Mouse (Mus musculus): ENCODE measurements around the gene Gorab.

Gorab gene

DNA sequence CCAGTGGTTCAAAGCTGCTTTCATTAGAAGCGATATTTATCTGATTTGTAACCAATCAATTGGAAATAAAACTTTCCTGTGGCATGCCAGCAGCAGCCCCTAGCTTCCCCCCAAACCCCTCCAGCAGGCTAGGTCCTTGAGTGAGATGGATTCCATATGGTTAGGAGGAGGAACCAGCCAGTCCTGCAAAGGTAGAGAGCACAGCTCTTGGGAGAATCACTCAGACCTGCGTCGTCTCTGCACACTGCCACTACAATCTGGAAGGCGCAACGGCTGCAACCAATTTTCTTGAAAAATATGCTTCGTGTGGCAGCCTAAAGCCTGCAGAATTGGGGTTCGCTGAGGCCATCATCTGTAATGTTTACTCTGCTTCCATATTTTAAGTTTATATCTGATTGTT lies 45.3 kb downstream of the Gorab start:
- no peak for DNase-seq (ENCODE audit: extremely low spot score, low read depth, low spot score)

DNA sequence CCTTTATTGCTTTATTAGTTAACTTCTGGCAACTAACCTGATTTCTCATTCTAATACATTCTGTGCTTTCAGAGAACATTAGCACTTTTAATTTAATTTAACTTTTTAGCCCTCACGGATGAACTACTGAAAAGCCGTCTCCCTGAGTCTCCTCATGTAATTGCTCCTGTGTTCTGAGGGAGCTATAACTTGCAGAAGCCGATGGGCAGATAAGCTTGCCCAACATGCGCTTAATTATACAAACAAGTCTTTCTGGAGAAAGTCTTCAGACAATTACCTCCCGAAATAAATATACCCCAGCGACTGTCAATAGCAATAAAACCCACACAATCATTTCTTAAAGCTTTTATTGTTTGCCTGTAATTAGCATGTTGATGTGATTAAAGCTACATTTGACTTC lies 45.7 kb downstream of the Gorab start:
- no peak for DNase-seq (ENCODE audit: extremely low spot score, low read depth, low spot score)

DNA sequence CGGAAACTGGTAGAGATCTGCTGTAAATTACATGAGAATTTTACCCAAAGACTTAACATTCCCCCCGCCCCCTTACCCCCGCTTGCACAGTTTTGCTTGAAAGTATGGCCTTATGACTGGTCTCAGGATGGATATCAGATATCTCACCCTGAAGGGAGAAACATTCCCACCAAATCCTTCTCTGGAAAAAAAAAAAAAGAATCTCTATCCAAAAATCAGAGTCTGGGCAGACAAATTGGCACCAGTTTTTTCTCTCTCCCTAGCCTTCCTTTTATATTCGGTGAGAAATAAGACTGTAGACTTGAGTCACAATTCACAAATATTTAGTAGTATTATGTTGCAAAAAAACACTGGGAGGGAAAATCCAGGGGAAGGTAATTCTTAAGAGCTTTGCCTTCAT lies 47.3 kb downstream of the Gorab start:
- DNase-seq (ENCODE audit: extremely low spot score, low read depth, low spot score), result no peak

DNA sequence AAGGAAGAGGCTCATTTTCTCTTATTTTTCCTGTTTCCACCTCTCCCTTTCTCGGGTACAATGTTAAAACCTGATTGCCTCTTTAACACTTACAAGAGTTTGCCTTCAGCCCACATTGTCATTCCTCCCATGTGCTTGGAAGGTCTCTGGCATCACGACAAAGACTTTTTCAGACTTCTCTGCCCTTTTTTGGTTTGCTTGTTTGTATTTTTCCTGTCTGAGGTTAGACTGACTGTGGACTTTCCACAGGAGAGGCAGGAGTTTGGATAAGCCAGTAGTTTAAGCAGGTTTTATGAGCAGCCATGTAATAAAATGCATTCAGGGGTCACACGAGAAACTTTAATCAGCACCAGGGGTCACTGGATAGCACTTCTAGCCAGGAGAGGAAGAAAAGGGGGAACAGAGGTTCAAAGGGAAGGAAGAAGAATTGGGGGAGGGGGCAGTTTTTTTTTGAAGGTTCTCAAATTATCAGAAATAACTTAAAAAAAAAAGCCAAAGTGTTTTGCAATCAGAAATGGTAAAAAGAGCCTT lies 47.8 kb downstream of the Gorab start:
- DNase-seq (ENCODE audit: extremely low spot score, low read depth, low spot score), result peak; percentile 85

DNA sequence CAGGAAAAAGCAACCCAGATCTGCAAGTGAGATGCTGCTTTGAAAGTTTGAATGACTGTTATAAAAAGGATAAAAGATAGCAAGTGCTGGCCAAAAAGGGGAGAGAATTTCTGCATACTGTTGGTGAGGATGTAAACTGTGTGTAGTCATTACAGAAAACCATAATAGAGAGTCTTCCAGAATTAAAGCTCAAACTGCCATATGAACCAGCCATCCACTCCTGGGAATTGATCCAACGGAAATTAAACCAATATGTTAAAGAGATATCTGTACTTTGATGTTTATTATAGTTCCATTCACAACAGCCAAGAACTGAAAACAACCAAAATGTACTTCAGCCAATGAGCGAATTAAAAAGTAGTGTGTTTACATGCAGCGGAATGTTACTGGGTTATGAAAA lies 52.5 kb downstream of the Gorab start:
- DNase-seq (ENCODE audit: extremely low spot score, low read depth, low spot score), result no peak

DNA sequence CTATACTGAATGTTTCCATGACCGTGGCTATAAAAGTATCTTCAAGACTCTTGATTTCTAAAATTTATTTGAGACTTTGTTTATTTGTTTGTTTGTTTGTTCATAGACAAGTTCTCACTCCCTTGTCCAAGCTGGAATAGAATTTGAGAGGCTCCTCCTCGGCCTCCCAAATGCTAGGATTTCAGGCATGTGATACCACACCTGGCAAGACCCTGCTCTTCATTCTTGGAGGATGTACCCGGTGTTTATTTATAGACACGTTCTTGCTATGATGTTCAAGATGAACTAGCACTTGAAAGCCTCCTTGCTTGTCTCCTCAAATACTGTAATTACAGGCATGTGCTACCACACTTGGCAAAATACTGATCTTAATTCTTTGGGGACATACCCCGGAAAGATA lies 57.9 kb downstream of the Gorab start:
- no peak for DNase-seq (ENCODE audit: extremely low spot score, low read depth, low spot score)

DNA sequence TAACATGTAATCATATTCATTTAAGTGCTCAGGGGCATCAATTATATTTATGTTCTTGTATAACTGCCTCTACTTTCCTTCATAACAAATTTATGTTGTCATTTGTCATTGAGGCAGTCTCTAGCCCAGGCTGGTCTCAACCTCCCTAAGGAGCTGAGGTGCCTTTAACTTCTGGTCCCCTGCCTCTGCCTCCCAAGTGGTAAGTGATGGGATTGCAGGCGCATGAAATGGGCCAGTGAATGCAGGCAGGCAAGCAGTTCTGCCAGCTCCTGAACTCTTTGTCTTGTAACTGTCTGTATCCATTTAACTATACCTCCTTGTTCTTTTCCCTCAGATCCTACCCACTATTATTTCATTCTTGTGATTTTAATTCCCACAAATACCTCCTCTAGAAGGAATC lies 58.5 kb downstream of the Gorab start:
- no peak for DNase-seq (ENCODE audit: extremely low spot score, low read depth, low spot score)

DNA sequence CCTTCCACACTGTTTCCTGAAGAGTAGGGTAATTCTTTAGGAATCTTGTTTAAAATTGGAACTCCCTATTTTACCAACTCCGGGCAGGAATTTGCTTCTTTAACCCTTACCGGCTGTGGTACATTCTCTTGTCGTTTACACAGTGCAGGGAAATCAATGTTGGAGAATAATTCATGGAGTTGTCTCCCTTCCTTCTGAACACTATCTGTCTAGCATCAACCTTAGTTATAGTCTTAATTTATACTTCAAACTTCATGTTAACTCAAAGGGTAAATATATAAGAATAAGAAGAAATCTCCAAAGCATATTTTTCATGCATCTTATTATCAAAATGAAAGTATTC lies 64.3 kb downstream of the Gorab start:
- no peak for DNase-seq (ENCODE audit: extremely low spot score, low read depth, low spot score)

DNA sequence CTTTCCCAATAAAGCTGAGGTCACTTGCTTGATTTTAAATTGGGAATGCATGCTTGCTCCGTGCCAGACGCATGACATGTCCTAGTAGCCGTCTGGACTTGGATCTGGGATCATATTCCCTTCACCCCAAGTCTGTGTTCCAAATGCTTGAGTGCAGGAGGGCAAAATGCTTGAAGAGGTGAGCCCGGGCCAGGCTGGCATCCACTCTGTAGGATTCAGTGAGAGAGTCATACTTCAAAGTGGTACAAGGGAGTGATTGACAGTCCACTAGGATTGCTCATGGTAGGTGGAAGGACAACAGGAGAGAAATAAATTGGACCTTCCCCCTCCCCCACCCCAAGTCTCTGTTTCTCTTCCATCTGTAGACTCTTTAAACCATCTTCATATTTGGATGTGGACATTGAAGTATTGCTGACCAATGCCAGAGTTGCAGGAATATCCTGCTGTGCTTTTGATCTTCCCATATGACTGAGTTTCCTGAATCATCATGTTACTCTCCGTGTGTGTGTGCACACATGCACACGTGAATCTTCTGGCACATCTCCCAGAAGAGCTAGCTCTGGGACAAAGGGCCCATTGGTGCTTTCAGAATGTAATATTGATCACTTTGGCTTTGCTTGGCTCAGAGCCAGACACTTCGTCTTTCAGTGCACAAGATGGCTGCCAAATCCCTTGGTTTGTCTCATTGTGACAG lies 64.8 kb downstream of the Gorab start:
- DNase-seq (ENCODE audit: extremely low spot score, low read depth, low spot score), result no peak

DNA sequence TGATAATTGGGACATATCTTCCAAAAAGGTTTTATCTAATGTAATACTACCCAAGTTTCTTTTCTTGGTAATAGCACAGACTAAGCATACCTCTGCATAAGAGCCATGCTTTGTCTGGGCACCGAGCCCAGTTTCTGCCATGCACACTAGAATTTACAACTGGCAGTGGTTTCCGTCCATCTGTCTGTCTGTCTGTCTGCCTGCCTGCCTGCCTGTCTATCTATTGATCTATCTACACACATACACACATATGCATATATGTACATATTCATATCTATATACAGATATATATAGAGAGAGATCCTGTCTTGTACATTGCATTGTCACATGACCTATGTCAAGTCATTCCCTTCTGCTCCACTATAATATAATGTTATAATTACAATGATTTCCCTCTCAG lies 65.6 kb downstream of the Gorab start:
- DNase-seq (ENCODE audit: extremely low spot score, low read depth, low spot score), result no peak
